Mouse (Mus musculus): ENCODE data around the gene Slain1.
"Not testable (repeated sequence)": the region's sequence is repeated elsewhere in the genome, so short reads cannot be mapped to it uniquely, and the experiment has no call there.

Gene Slain1

GRCm38 (mm10) chr14:103723841-103724240 lies 73.8 kb downstream of the Slain1 start:
- no peak for DNase-seq

- no peak for DNase-seq
These were observed 78.5 kb downstream of the Slain1 start for GRCm38 (mm10) chr14:103728506-103728905.

GRCm38 (mm10) chr14:103728951-103729725 lies 79.1 kb downstream of the Slain1 start:
- no peak for DNase-seq

GRCm38 (mm10) chr14:103729760-103730367 lies 79.8 kb downstream of the Slain1 start:
- no peak for DNase-seq

- DNase-seq: no peak
These were observed 82.6 kb downstream of the Slain1 start for GRCm38 (mm10) chr14:103732626-103733025.

- DNase-seq: no peak
These were observed 91.2 kb downstream of the Slain1 start for GRCm38 (mm10) chr14:103741216-103741615.

GRCm38 (mm10) chr14:103742150-103742549 lies 92.1 kb downstream of the Slain1 start:
- DNase-seq: no peak

- DNase-seq: no peak
These were observed 97.3 kb downstream of the Slain1 start for GRCm38 (mm10) chr14:103747345-103747744.

- DNase-seq: not testable (repeated sequence)
These were observed 100.6 kb downstream of the Slain1 start for GRCm38 (mm10) chr14:103750638-103751037.

- DNase-seq: no peak
These were observed 101.4 kb downstream of the Slain1 start for GRCm38 (mm10) chr14:103751384-103751783.

- DNase-seq: no peak
These were observed 102.7 kb downstream of the Slain1 start for GRCm38 (mm10) chr14:103752773-103753172.

GRCm38 (mm10) chr14:103754041-103754440 lies 104.0 kb downstream of the Slain1 start:
- no peak for DNase-seq

- DNase-seq: no peak
These were observed 104.4 kb downstream of the Slain1 start for GRCm38 (mm10) chr14:103754465-103754864.
